Mouse (Mus musculus): Measurements from ENCODE around the gene Pcdh9. TPM values are rescaled to one million over a fixed set of nuclear protein-coding genes. Genes with fewer than 3 reads are reported as not detected.

The Pcdh9 gene
- polyA plus RNA-seq, 1 experiment from 2014 or later: 39.2 TPM

- Histone ChIP-seq H3K36me3 (no peaks in the 10 kb centered on the region), H3K9me3 (no peaks in the 10 kb centered on the region), H3K4me1 (replicated peaks) (no peaks in the 10 kb centered on the region), H3K27ac (no peak overlapping the region), H3K4me3 (no peak overlapping the region), H3K27me3 (ENCODE audit: insufficient read depth, poor library complexity, severe bottlenecking) (no peaks in the 10 kb centered on the region)
- 83% methylated on average over 10 of the region's 10 CpGs for WGBS
- no peak for DNase-seq (ENCODE audit: low spot score)
These were observed 156.3 kb downstream of the Pcdh9 start for GRCm38 (mm10) chr14:93734077-93734673.

DNA sequence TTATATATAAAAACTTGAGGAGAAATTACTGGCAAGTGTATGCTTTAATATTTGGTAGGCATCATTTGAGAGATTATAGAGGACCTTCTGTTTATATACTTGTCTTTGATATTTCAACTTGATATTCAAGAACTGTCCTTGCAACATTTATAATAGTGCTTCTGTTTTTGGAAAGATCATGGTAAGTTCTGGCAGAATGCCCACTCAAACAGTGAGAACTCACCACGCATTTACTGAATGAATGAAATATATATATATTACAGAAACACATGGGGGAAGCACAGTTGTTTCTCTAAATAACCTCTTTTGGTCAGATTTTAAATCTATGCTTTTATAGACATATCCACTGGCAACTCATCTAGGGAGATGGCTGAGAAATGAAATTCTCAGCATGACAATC, 164.7 kb downstream of the Pcdh9 start:
- WGBS: 84% methylated on average over 1 of the region's 1 CpGs
- Histone ChIP-seq H3K9me3 (no peaks in the 10 kb centered on the region), H3K27ac (no peak overlapping the region), H3K4me1 (replicated peaks) (no peaks in the 10 kb centered on the region), H3K36me3 (no peaks in the 10 kb centered on the region), H3K4me3 (no peak overlapping the region), H3K27me3 (ENCODE audit: insufficient read depth, poor library complexity, severe bottlenecking) (no peaks in the 10 kb centered on the region)
- no peak for DNase-seq (ENCODE audit: low spot score)

DNA sequence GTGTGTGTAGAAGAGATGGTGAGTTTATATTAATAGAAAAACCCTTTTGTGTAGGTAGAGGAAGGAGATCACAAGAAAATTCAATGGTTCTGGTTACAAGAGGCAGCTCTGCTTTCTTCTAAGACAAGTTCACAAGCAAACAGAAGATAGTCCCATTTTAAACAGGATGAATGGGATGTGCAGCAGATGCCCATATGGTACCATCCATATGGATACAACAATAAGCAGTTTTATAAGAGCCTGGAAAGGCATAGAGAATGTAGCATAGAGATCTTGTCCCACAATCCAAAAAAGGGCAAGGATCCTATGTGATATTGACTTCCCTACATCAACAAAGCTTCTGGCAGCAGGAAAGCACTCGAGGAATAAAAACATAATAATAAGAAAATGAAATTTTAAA, 171.3 kb downstream of the Pcdh9 start:
- Histone ChIP-seq H3K4me3 (no peak overlapping the region), H3K27me3 (ENCODE audit: insufficient read depth, poor library complexity, severe bottlenecking) (no peaks in the 10 kb centered on the region), H3K27ac (no peak overlapping the region), H3K9me3 (no peaks in the 10 kb centered on the region), H3K4me1 (replicated peaks) (peaks cover 4% of the 10 kb centered on the region; the same call in 1 of the 2 replicates), H3K36me3 (no peaks in the 10 kb centered on the region)
- WGBS: 78% methylated on average over 1 of the region's 1 CpGs
- DNase-seq (ENCODE audit: low spot score): no peak

- 75% methylated on average over 12 of the region's 12 CpGs for WGBS
- peaks cover 10% of the 10 kb centered on the region; the same call in 1 of the 2 replicates for H3K4me1 ChIP-seq (replicated peaks)
- no peak overlapping the region for H3K4me3 ChIP-seq
- 0 out of 2 replicates have a peak overlapping the region, but pooled peaks have one; percentile 8 for H3K27ac ChIP-seq
- H3K36me3 ChIP-seq: no peaks in the 10 kb centered on the region
- DNase-seq (ENCODE audit: low spot score): no peak
- H3K9me3 ChIP-seq: no peaks in the 10 kb centered on the region
- H3K27me3 ChIP-seq (ENCODE audit: insufficient read depth, poor library complexity, severe bottlenecking): no peaks in the 10 kb centered on the region
These were observed 177.1 kb downstream of the Pcdh9 start for GRCm38 (mm10) chr14:93713250-93713935.

- H3K27ac ChIP-seq: no peak overlapping the region
- H3K27me3 ChIP-seq (ENCODE audit: insufficient read depth, poor library complexity, severe bottlenecking): no peaks in the 10 kb centered on the region
- no peak overlapping the region for H3K4me3 ChIP-seq
- no peaks in the 10 kb centered on the region for H3K9me3 ChIP-seq
- WGBS: 78% methylated on average over 3 of the region's 3 CpGs
- H3K36me3 ChIP-seq: no peaks in the 10 kb centered on the region
- no peak for DNase-seq (ENCODE audit: low spot score)
- peaks cover 2% of the 10 kb centered on the region; the same call in 1 of the 2 replicates for H3K4me1 ChIP-seq (replicated peaks)
These were observed 181.8 kb downstream of the Pcdh9 start for GRCm38 (mm10) chr14:93708651-93709050.

DNA sequence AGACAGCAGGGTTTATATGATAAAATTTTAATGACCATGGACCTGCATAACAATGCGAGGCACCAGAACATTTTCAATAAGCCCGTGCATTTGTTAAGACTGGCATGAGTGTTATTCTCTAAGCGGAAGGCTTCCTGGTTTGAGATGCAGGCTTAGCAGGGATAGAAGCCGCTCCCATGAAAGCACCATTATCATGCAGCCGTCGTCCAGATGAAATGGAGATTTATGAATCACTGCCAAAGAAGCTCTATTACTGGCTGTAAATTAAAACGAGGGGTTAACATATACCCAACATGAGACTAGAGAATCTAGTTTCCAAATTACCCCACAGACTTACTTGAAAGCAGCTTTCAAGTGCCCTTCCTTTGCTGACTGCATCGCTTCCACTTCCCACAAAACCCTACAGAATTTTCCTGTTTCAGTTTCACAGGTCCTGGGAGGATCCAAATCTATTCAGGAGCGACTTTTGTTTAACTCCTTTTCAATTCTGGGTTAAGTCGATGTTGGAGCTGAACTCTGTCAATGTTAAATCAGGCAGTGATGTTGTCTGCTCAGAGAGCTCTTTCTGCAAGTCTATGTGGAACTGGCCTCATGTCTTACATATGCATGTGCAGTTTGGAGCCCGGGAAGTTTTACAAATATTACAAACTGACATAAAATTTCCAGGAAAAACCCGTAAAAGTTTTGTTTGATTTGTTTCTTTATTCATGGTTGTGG, 188.9 kb downstream of the Pcdh9 start:
- DNase-seq (ENCODE audit: low spot score): no peak
- no peak overlapping the region for H3K4me3 ChIP-seq
- H3K4me1 ChIP-seq (replicated peaks): peaks cover 12% of the 10 kb centered on the region; the same call in 1 of the 2 replicates
- H3K9me3 ChIP-seq: no peaks in the 10 kb centered on the region
- 54% methylated on average over 12 of the region's 12 CpGs for WGBS
- no peak overlapping the region for H3K27ac ChIP-seq
- H3K36me3 ChIP-seq: no peaks in the 10 kb centered on the region
- H3K27me3 ChIP-seq (ENCODE audit: insufficient read depth, poor library complexity, severe bottlenecking): no peaks in the 10 kb centered on the region

GRCm38 (mm10) chr14:93700916-93701315, 189.6 kb downstream of the Pcdh9 start:
- H3K27me3 ChIP-seq (ENCODE audit: insufficient read depth, poor library complexity, severe bottlenecking): no peaks in the 10 kb centered on the region
- WGBS: 96% methylated on average over 1 of the region's 1 CpGs

DNA sequence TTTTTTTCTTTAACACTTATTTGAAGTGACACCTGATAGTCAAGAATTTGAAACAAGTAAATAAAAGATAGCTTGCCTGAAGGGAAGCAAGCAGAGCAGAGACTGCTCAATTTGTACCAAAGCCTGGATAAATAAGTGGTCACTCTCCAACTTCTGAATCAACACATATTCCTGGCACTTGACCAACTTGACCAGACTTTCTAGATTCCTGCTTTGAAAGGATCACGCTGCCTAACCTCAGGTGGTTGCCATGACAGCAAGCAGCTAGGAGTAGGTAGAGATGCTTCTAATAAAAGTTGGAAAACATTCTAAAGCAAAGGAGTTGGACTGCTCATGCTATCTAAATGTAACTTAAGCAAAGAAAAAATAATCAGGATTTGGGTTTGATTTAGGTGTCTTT, 205.8 kb downstream of the Pcdh9 start:
- H3K4me1 ChIP-seq (replicated peaks): no peaks in the 10 kb centered on the region
- no peaks in the 10 kb centered on the region for H3K27me3 ChIP-seq (ENCODE audit: insufficient read depth, poor library complexity, severe bottlenecking)
- H3K27ac ChIP-seq: no peak overlapping the region
- 76% methylated on average over 1 of the region's 1 CpGs for WGBS
- H3K36me3 ChIP-seq: no peaks in the 10 kb centered on the region
- no peak for DNase-seq (ENCODE audit: low spot score)
- no peak overlapping the region for H3K4me3 ChIP-seq
- 0 out of 2 replicates have a peak, but pooled peaks cover 2% of the 10 kb centered on the region for H3K9me3 ChIP-seq

More at GRCm38 (mm10) chr14:93700916-93701315, 189.6 kb downstream of the Pcdh9 start:
- no peaks in the 10 kb centered on the region for H3K36me3 ChIP-seq
- no peak overlapping the region for H3K27ac ChIP-seq
- no peak overlapping the region for H3K4me3 ChIP-seq
- peaks cover 12% of the 10 kb centered on the region; the same call in 1 of the 2 replicates for H3K4me1 ChIP-seq (replicated peaks)
- H3K9me3 ChIP-seq: no peaks in the 10 kb centered on the region
- no peak for DNase-seq (ENCODE audit: low spot score)

DNA sequence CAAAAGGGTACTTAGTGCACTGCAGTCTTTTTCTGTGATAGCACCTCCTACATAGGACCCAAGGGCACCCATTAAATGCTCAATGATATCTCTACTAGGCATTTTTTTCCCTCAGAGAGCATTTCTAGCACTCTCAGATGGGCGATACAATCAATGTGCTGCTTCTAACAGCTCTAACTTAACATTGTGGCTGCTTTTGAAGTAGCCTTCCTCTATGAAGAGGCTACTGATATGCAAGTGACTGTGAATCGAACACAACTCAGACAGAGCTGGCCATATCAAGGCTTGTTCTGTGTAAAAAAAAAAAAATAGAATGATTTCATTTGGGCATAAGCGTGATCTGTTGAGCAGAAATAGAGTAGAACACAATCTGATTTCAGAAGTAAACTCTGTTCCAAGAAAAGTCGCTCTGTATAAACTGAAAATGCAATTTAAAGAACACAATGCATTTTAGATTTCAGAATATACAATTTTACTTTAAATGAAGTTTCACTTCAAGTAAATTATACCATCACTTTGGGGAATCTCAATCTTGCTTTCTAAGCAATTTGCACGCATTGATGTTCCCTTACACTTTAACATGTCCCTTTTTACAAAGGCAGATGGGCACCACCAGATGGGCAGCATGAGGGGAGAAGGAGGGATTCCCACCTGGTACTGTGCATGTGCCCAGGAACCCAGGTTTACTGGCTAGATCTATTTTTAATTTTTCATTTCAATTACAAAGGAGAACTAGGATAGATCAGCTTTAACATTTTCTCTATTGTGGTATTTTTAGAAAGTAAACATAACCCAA, 215.0 kb downstream of the Pcdh9 start:
- WGBS: 86% methylated on average over 5 of the region's 5 CpGs
- no peak for DNase-seq (ENCODE audit: low spot score)

DNA sequence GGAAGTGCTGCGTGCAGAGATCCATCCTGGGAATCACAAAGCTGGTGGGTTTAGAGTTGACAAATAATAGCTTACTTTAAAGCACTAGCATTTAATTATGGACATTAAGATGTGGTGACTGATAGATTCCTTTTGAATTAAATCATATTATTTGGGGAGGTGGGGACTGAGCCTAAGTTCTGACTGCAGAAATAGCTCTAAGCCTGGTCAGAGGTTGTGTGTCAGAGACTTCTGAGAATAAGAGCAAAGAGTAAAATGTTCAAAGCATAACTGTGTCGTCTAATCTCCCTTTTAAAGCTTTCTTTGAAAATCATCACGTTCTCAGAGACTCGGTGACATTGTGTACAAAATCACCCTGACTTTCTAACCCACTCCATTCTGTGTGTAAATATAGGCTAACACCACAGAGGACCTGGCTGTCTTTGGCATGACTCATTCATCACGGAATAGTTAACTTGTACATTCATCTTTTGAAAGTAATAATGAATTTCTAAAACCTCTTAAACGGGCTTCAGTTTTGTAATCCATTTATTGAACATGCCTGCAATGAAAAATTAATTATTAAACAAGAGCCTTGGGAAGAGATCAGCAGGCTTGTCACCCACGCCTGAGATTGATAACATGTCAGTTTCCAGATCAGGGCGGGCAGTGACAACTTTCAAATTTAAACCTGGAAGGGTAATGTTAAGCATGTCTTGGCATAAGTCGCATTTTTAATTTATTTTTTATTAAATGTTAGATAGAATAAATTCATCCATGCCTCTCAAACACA, 236.3 kb downstream of the Pcdh9 start:
- Histone ChIP-seq H3K4me3 (no peak overlapping the region), H3K9me3 (no peaks in the 10 kb centered on the region), H3K27ac (no peak overlapping the region), H3K27me3 (ENCODE audit: insufficient read depth, poor library complexity, severe bottlenecking) (no peaks in the 10 kb centered on the region), H3K4me1 (replicated peaks) (no peaks in the 10 kb centered on the region), H3K36me3 (no peaks in the 10 kb centered on the region)
- WGBS: 82% methylated on average over 9 of the region's 9 CpGs
- no peak for DNase-seq (ENCODE audit: low spot score)

More for the DNA sequence above, 215.0 kb downstream of the Pcdh9 start:
- no peak overlapping the region for H3K27ac ChIP-seq
- no peak overlapping the region for H3K4me3 ChIP-seq
- 0 out of 2 replicates have a peak, but pooled peaks cover 3% of the 10 kb centered on the region for H3K9me3 ChIP-seq
- H3K36me3 ChIP-seq: no peaks in the 10 kb centered on the region
- no peaks in the 10 kb centered on the region for H3K27me3 ChIP-seq (ENCODE audit: insufficient read depth, poor library complexity, severe bottlenecking)
- H3K4me1 ChIP-seq (replicated peaks): no peaks in the 10 kb centered on the region

- WGBS: 77% methylated on average over 2 of the region's 2 CpGs
- H3K9me3 ChIP-seq: no peaks in the 10 kb centered on the region
- no peaks in the 10 kb centered on the region for H3K36me3 ChIP-seq
- H3K4me1 ChIP-seq (replicated peaks): no peaks in the 10 kb centered on the region
- DNase-seq (ENCODE audit: low spot score): no peak
- H3K27ac ChIP-seq: no peak overlapping the region
- no peaks in the 10 kb centered on the region for H3K27me3 ChIP-seq (ENCODE audit: insufficient read depth, poor library complexity, severe bottlenecking)
- no peak overlapping the region for H3K4me3 ChIP-seq
These were observed 263.2 kb downstream of the Pcdh9 start for GRCm38 (mm10) chr14:93627241-93627640.

DNA sequence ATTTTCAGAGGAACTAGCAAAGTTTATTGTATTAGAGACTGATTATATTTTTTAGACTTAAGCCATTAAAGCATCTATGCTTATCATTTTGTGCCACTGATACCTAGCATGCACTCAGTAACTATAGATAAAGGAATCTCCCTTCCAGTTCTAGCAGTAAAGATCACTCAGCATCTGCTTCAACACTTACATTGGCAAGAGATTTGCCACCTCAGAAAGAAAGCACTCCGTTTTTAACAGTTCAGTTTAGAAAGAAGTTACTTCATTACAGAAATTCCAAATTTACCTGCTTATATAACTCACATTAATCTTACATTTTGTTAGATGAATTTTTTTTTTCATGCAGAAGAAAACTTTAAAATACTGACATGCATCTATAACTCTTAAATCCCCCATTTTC, 266.3 kb downstream of the Pcdh9 start:
- no peaks in the 10 kb centered on the region for H3K36me3 ChIP-seq
- no peak for DNase-seq (ENCODE audit: low spot score)
- no peak overlapping the region for H3K27ac ChIP-seq
- no peaks in the 10 kb centered on the region for H3K4me1 ChIP-seq (replicated peaks)
- WGBS: 78% methylated on average over 1 of the region's 1 CpGs
- H3K9me3 ChIP-seq: no peaks in the 10 kb centered on the region
- no peak overlapping the region for H3K4me3 ChIP-seq
- H3K27me3 ChIP-seq (ENCODE audit: insufficient read depth, poor library complexity, severe bottlenecking): no peaks in the 10 kb centered on the region
